Mouse (Mus musculus): Measurements from ENCODE around the gene Cacna1b.

DNA sequence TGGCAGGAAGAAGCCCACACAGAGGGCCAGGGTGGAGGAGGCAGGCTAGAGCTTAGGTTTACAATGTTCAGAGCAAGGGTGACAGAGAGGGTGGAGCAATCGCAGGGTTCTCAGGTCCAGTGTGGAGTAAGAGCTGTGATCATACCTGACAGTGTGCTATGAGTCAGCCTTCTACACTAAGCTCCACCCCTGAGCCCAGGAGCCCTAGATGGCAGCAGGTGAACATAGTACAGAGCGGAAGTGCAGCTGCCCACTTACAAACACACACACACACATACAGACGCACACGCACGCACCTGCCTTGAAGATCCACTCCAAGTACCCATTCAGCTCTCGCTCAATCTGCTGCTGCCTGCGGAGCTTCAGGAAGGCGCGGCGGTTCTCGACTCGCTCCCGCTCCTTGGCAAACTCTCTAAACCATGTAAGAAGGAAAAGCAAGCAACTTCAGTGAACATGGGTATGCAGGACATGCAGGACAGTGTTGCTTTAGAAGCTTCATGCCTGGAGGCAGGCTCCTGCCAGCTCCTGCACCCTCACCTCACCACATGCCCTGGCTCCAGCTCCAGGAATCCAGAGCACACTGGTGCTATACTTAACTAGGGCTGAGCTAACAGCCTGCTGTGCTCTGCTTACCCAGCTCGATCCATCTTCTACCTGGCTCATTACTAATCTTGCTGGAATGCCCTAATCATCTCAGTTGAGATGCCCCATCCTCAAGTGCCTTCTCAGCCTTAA lies 43.1 kb downstream of the Cacna1b start:
- TF ChIP-seq CTCF (IDR thresholded peaks at IDR 0.05; ENCODE audit: extremely low read depth, insufficient read depth, insufficient read length, insufficient replicate concordance) (no peak), POLR2A (IDR thresholded peaks at IDR 0.05; ENCODE audit: low read depth, low read length) (no peak)
